ENCODE assay signal across 7 mouse cellular contexts in genomic region chr4:53632011-53632349, GRCm38 (mm10). TPM values are rescaled to one million over a fixed set of nuclear protein-coding genes. Genes with fewer than 3 reads are reported as not detected.
DNase-seq lines count a peak whose midpoint lies in the region; ATAC-seq and TF ChIP-seq lines count a peak whose summit lies in the region.

No protein-coding gene starts in this region.

- no peak for TF ChIP-seq POLR2A in spleen, adult 2 months (IDR thresholded peaks at IDR 0.05; ENCODE audit: low read depth, low read length)

- 12% methylated on average over 5 of the region's 5 CpGs for WGBS in spleen, adult 2 months
- 2% methylated on average over 5 of the region's 5 CpGs for WGBS in forebrain, embryonic 14.5 days
- 6% methylated on average over 5 of the region's 5 CpGs for WGBS in liver, embryonic 15.5 days (ENCODE audit: insufficient replicate concordance)

- DNase-seq in spleen, adult 2 months (ENCODE audit: low read depth in 1 of 2, low spot score in 2 of 2): no peak
- DNase-seq in spleen, postnatal 10 days (ENCODE audit: low spot score in 2 of 2): no peak
- DNase-seq in forebrain, embryonic 14.5 days (ENCODE audit: low spot score): no peak
- DNase-seq in frontal cortex, postnatal 36 days (ENCODE audit: low spot score in 2 of 2): no peak
- DNase-seq in embryo, embryonic 9.5 days (ENCODE audit: extremely low spot score): no peak
- no peak for DNase-seq in spleen, postnatal 4 days (ENCODE audit: low spot score in 2 of 2)

- H3K4me2 ChIP-seq in forebrain, embryonic 14.5 days (ENCODE audit: low read length): peak overlapping the region; percentile 62
- peak overlapping the region; percentile 72 for H3K4me2 ChIP-seq in liver, embryonic 15.5 days

- peaks cover 8% of the 10 kb centered on the region for H3K27me3 ChIP-seq in spleen, adult 2 months (ENCODE audit: control insufficient read depth, insufficient read depth, low read length)
- H3K27me3 ChIP-seq in forebrain, embryonic 14.5 days (replicated peaks; ENCODE audit: control insufficient read depth, insufficient read depth, low read length): no peaks in the 10 kb centered on the region
- H3K27me3 ChIP-seq in liver, embryonic 15.5 days: peaks cover 26% of the 10 kb centered on the region

- H3K36me3 ChIP-seq in spleen, adult 2 months (ENCODE audit: control insufficient read depth, insufficient read depth, low read length): no peaks in the 10 kb centered on the region
- H3K36me3 ChIP-seq in forebrain, embryonic 14.5 days (ENCODE audit: control insufficient read depth, insufficient read depth, low read length): no peaks in the 10 kb centered on the region
- no peaks in the 10 kb centered on the region for H3K36me3 ChIP-seq in liver, embryonic 15.5 days (replicated peaks)

- H3K27ac ChIP-seq in spleen, adult 2 months (ENCODE audit: insufficient read depth, low read length): no peak overlapping the region
- H3K27ac ChIP-seq in forebrain, embryonic 14.5 days (ENCODE audit: low read depth, low read length): peak overlapping the region; percentile 91
- no peak overlapping the region for H3K27ac ChIP-seq in liver, embryonic 15.5 days (replicated peaks)

- no peak for ATAC-seq in forebrain, embryonic 14.5 days
- no peak for ATAC-seq in liver, embryonic 15.5 days (ENCODE audit: insufficient read depth)

- peak overlapping the region; percentile 94 for H3K9ac ChIP-seq in forebrain, embryonic 14.5 days (ENCODE audit: low read length)
- H3K9ac ChIP-seq in liver, embryonic 15.5 days: peak overlapping the region; percentile 32; the same call in 1 of the 2 replicates

- no peaks in the 10 kb centered on the region for H3K9me3 ChIP-seq in forebrain, embryonic 14.5 days (replicated peaks; ENCODE audit: control insufficient read depth, low read length)
- H3K9me3 ChIP-seq in liver, embryonic 15.5 days (replicated peaks): no peaks in the 10 kb centered on the region

- peak overlapping the region; percentile 60; the same call in 1 of the 2 replicates for H3K4me3 ChIP-seq in spleen, adult 2 months (ENCODE audit: extremely low read depth, insufficient read depth, insufficient read length)
- H3K4me3 ChIP-seq in forebrain, embryonic 14.5 days (ENCODE audit: low read depth, low read length): peak overlapping the region; percentile 87
- H3K4me3 ChIP-seq in liver, embryonic 15.5 days (replicated peaks): peak overlapping the region; percentile 61

- no peak for TF ChIP-seq CTCF in spleen, adult 2 months (IDR thresholded peaks at IDR 0.05; ENCODE audit: extremely low read depth, insufficient read depth, insufficient read length, insufficient replicate concordance)

- H3K4me1 ChIP-seq in spleen, adult 2 months (ENCODE audit: control insufficient read depth, insufficient read depth, insufficient read length): peaks cover 6% of the 10 kb centered on the region
- peaks cover 45% of the 10 kb centered on the region for H3K4me1 ChIP-seq in forebrain, embryonic 14.5 days (ENCODE audit: control insufficient read depth, insufficient read depth, low read length)
- H3K4me1 ChIP-seq in liver, embryonic 15.5 days (replicated peaks): peaks cover 8% of the 10 kb centered on the region; the same call in 1 of the 2 replicates

RNA-seq across cellular contexts. Expression of gene Fsd1l, which starts 0.7 kb away (rescaled TPM):
- 0.05 and 0.18 TPM in 2 replicates for polyA plus RNA-seq in spleen, adult 2 months (2012; rRNA removed)
- 24.0 and 36.6 TPM in 2 replicates for polyA plus RNA-seq in forebrain, embryonic 14.5 days (2014; fragmentation: Nextera tagmentation; extraction: Ambion mirVana)
- 1.2 and 2.3 TPM in 2 replicates for polyA plus RNA-seq in liver, embryonic 15.5 days (2015; fragmentation: Nextera tagmentation; extraction: Ambion mirVana)
